Mouse (Mus musculus) lung, adult 2 months (tissue): ENCODE data around the gene Insl5. TPM values are rescaled to one million over a fixed set of nuclear protein-coding genes. Genes with fewer than 3 reads are reported as not detected.

Experiments
- DNase-seq: peaks from one replicate; pipeline ENCODE4 v3.0.0; 2022
- H3K4me1 ChIP-seq: fragments of 200-500 bp; 2 replicates; pipeline ENCODE4 v1.6.1; 2011; ENCODE audit warnings: low read length; ENCODE audit not compliant: control insufficient read depth, insufficient read depth
- H3K4me3 ChIP-seq: fragments of 200-500 bp; replicated peaks from 2 replicates; pipeline ENCODE3; 2011; ENCODE audit warnings: low read depth, mild to moderate bottlenecking, control low read depth, low read length; ENCODE audit errors: extremely low read depth
- CTCF ChIP-seq: fragments of 200-500 bp; IDR thresholded peaks from 2 replicates; pipeline ENCODE4 v1.5.1; 2011; ENCODE audit warnings: mild to moderate bottlenecking, low read length, control low read depth; ENCODE audit not compliant: insufficient read depth
- POLR2A ChIP-seq: fragments of 200-500 bp; IDR thresholded peaks from 2 replicates; pipeline ENCODE4 v1.6.1; 2011; ENCODE audit warnings: low read depth, mild to moderate bottlenecking, control low read depth, low read length, borderline replicate concordance; ENCODE audit errors: extremely low read depth
- WGBS: fragments of 180-500 bp; shearing (Covaris S2); methylation state at CpG from one replicate; pipeline ENCODE4 v1.1.7; 2018; 5-methylcytosine and 5-hydroxymethylcytosine counted together
- polyA plus RNA-seq: library from polyadenylated mRNA; depleted of rRNA; stranded (reverse); fragments of >200 nt; gene quantifications from 2 replicates; pipeline ENCODE4 v1.2.3, GENCODE M21; 2012

Insl5 gene
- polyA plus RNA-seq, 1 experiment: not detected

DNA sequence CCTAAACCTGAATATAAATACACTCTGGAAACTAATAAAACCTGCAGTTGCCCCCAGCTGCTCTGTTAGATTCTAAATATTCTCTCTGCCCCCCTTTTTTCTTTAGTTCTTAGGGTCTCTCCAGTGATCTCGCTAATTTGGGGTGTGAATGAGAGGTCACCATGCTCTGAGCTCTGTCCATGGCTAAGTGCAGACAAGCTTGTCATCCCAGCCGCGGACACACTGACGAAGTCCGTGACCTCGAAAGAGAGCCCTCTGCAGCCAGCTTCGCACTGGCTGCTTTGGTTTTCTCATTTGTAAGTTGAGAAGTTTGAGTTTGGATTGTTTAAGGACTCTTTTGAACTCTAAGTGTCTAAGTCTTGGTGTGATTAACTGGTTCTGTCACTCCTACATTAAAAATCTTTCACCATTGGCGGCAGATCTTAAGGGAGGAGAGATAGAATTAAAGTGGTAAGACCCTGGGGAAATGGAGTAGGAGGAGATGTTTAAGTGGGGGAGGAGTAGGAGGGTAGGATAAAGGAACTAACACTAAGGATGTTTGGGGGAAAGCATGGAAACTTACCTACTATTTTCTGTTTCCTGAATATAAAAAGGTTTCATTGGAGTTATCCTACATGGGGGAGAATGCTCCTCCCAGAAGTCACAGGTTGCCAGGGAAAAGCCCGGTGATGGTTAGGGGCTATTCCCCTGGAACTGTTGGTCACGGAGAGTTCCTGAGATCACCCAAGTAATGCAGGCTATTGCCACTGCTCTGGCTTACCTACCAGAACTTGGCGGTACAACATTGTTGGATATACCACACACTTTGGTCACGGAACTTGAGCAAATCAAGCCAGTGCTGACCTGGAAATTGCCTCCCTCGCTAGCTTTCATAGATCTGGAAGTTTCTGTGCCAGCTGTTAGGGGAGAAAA, 1.8 kb upstream of the Insl5 start:
- 58% methylated on average over 13 of the region's 13 CpGs for WGBS
- DNase-seq: no peak
- no peak for TF ChIP-seq CTCF
- TF ChIP-seq POLR2A: no peak
- H3K4me3 ChIP-seq: no peak overlapping the region
- no peaks in the 10 kb centered on the region for H3K4me1 ChIP-seq

DNA sequence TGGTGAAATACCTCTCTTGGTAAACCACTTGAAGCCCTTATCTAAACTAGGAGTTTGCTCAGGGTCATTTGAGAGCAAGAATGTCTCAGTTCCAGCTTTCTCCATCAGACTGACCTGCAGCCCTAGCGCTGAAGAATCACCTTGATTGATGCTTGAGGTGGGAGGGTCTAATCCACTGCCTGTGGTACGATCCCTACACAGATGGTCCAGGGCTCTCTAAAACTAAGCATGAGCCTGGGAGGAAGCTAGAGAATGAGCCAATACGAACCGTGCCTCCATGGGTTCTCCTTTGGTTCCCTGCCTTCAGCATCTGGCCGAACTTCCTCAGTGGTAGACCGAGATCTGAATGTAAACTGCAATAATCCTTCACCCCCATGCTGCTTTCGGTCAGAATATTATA, 1.1 kb upstream of the Insl5 start:
- TF ChIP-seq CTCF: no peak
- TF ChIP-seq POLR2A: no peak
- Histone ChIP-seq H3K4me3 (no peak overlapping the region), H3K4me1 (no peaks in the 10 kb centered on the region)
- 63% methylated on average over 7 of the region's 7 CpGs for WGBS
- no peak for DNase-seq

DNA sequence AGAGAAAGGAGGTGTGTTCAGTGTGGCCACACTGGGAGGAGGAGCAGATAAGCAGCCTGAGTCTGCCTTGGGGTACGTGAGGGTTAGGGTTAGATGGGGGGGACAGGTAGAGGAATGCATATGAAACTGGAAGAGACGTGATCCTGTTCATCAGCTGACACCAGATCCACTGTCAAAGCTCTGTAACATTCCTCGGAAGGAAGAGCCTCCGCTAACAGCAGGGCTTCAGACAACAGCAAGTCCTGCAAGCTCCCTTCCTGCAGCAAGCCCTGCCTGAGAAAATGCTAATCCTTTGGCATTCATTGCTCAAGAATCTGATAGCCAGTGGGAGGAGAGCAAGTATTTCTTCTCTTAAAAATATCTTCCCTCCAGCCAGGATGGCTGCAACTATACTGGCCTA, 13.2 kb downstream of the Insl5 start:
- Histone ChIP-seq H3K4me3 (no peak overlapping the region), H3K4me1 (no peaks in the 10 kb centered on the region)
- DNase-seq: no peak
- WGBS: 25% methylated on average over 4 of the region's 4 CpGs
- no peak for TF ChIP-seq POLR2A

DNA sequence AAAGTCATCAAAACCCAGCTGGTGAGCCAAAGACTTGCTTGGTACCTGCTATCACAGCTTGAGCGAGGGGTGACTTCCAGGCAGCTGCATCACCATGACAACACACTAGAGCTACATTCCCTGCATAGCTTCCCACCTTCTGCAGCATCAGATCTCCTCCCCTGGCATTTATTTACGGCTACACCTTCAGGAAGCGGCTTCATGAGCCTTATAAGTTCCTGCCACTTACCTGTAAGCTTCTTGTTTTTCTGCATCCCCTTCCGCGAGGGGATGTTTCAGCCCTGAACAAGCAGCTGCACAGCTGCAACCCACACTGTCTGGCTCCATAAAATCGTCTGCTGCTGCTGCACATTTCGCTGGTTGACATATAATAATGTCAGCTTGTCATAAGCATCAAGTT, 14.8 kb downstream of the Insl5 start:
- no peaks in the 10 kb centered on the region for H3K4me1 ChIP-seq
- no peak overlapping the region for H3K4me3 ChIP-seq
- TF ChIP-seq CTCF: no peak
- TF ChIP-seq POLR2A: no peak
- WGBS: 43% methylated on average over 7 of the region's 7 CpGs
- DNase-seq: no peak

DNA sequence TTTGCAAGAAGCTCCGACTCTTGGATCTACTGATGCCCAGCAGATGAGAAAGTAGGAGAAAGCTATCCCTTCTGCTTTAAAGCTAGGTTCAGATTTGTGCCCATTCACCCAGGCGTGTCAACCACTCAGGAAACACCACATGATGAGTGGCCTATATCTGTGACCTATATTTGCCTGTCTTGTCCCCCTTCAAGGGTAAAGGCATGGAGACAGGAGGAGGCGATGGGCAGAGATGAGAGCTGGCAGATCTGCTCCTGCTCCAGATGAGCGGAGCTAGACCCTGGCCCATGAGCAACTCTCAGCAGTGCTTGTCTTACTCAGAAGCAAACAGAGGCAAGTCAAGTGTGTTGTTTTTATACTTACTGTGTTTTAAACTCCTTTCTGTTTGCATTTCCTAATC, 15.9 kb downstream of the Insl5 start:
- no peak for TF ChIP-seq POLR2A
- no peak for TF ChIP-seq CTCF
- no peak for DNase-seq

GRCm38 (mm10) chr4:103006943-103007418, 19.7 kb downstream of the Insl5 start:
- TF ChIP-seq CTCF (no peak), POLR2A (no peak)
- 25% methylated on average over 4 of the region's 4 CpGs for WGBS
- DNase-seq: no peak
- Histone ChIP-seq H3K4me3 (no peak overlapping the region), H3K4me1 (no peaks in the 10 kb centered on the region)

More for the DNA sequence above, 15.9 kb downstream of the Insl5 start:
- WGBS: 89% methylated on average over 4 of the region's 4 CpGs
- H3K4me3 ChIP-seq: no peak overlapping the region
- no peaks in the 10 kb centered on the region for H3K4me1 ChIP-seq

GRCm38 (mm10) chr4:103006266-103006665, 20.4 kb downstream of the Insl5 start:
- WGBS: 81% methylated on average over 5 of the region's 5 CpGs
- Histone ChIP-seq H3K4me3 (no peak overlapping the region), H3K4me1 (no peaks in the 10 kb centered on the region)
- TF ChIP-seq CTCF (no peak), POLR2A (no peak)
- DNase-seq: no peak

GRCm38 (mm10) chr4:103005190-103005945, 21.3 kb downstream of the Insl5 start:
- no peak for DNase-seq
- H3K4me3 ChIP-seq: no peak overlapping the region
- WGBS: 71% methylated on average over 15 of the region's 15 CpGs
- TF ChIP-seq POLR2A: no peak
- no peak for TF ChIP-seq CTCF
- no peaks in the 10 kb centered on the region for H3K4me1 ChIP-seq

- H3K4me1 ChIP-seq: no peaks in the 10 kb centered on the region
- WGBS: 84% methylated on average over 4 of the region's 4 CpGs
- no peak for TF ChIP-seq POLR2A
- no peak for TF ChIP-seq CTCF
- H3K4me3 ChIP-seq: no peak overlapping the region
- no peak for DNase-seq
These were observed 22.0 kb downstream of the Insl5 start for GRCm38 (mm10) chr4:103004681-103005080.

GRCm38 (mm10) chr4:102991685-102992084, 35.0 kb downstream of the Insl5 start:
- no peak overlapping the region for H3K4me3 ChIP-seq
- WGBS: 87% methylated on average over 3 of the region's 3 CpGs
- no peak for DNase-seq
- H3K4me1 ChIP-seq: no peaks in the 10 kb centered on the region
- TF ChIP-seq CTCF (no peak), POLR2A (no peak)
